Mouse (Mus musculus) frontal cortex, postnatal 10 days (tissue): Measurements from ENCODE around the gene Agl.

Experiments used
- DNase-seq, 2 experiments: peaks; one replicate each; pipeline ENCODE4 v3.0.0; 2022; ENCODE audit warnings: low spot score in 2 of 2, mixed read lengths in 1 of 2

Agl gene

GRCm38 (mm10) chr3:116807811-116808506, at the start of gene Agl:
Gene Agl, minus strand, starts transcription at chr3:116808166.
- DNase-seq: peak; percentile 91 to 92

- no peak for DNase-seq
Measured at GRCm38 (mm10) chr3:116857611-116858010, 49.6 kb upstream of the Agl start.

- no peak for DNase-seq
Measured at GRCm38 (mm10) chr3:116852421-116852820, 44.5 kb upstream of the Agl start.

GRCm38 (mm10) chr3:116850376-116850775, 42.4 kb upstream of the Agl start:
- DNase-seq: no peak

- no peak for DNase-seq
Measured at GRCm38 (mm10) chr3:116848936-116849335, 41.0 kb upstream of the Agl start.

- DNase-seq: no peak
Measured at GRCm38 (mm10) chr3:116848099-116848498, 40.1 kb upstream of the Agl start.

- DNase-seq: no peak
Measured at GRCm38 (mm10) chr3:116846084-116846483, 38.1 kb upstream of the Agl start.

- DNase-seq: no peak
Measured at GRCm38 (mm10) chr3:116844880-116845579, 37.1 kb upstream of the Agl start.

- DNase-seq: no peak
Measured at GRCm38 (mm10) chr3:116841311-116841710, 33.3 kb upstream of the Agl start.

GRCm38 (mm10) chr3:116836681-116837475, 28.9 kb upstream of the Agl start:
- DNase-seq: no peak

- peak; percentile 73 to 83 for DNase-seq
Measured at GRCm38 (mm10) chr3:116835770-116836680, 28.1 kb upstream of the Agl start.

- DNase-seq: no peak
Measured at GRCm38 (mm10) chr3:116835350-116835749, 27.4 kb upstream of the Agl start.

GRCm38 (mm10) chr3:116834241-116834640, 26.3 kb upstream of the Agl start:
- DNase-seq: no peak

GRCm38 (mm10) chr3:116833491-116833890, 25.5 kb upstream of the Agl start:
- no peak for DNase-seq

- no peak for DNase-seq
Measured at GRCm38 (mm10) chr3:116832526-116833310, 24.8 kb upstream of the Agl start.

GRCm38 (mm10) chr3:116831324-116831723, 23.4 kb upstream of the Agl start:
- DNase-seq: no peak

GRCm38 (mm10) chr3:116829274-116829920, 21.4 kb upstream of the Agl start:
- DNase-seq: no peak

- no peak for DNase-seq
Measured at GRCm38 (mm10) chr3:116826471-116827215, 18.7 kb upstream of the Agl start.

GRCm38 (mm10) chr3:116817231-116817630, 9.3 kb upstream of the Agl start:
- no peak for DNase-seq
